Mouse (Mus musculus): ENCODE measurements around the gene Itih1. TPM values are rescaled to one million over a fixed set of nuclear protein-coding genes. Genes with fewer than 3 reads are reported as not detected.

Gene Itih1
- polyA plus RNA-seq, 1 experiment = 1.6 TPM

- Histone ChIP-seq H3K27ac (ENCODE audit: control insufficient read depth, insufficient read depth, low read depth, low read length, poor library complexity) (no peak overlapping the region), H3K4me3 (replicated peaks; ENCODE audit: control insufficient read depth, low read depth, low read length) (no peak overlapping the region), H3K4me1 (ENCODE audit: control insufficient read depth, insufficient read depth, low read length) (no peaks in the 10 kb centered on the region; the same call in 1 of the 2 replicates)
- TF ChIP-seq CTCF (IDR thresholded peaks at IDR 0.05; ENCODE audit: control insufficient read depth, insufficient read depth, low read length) (no peak), POLR2A (IDR thresholded peaks at IDR 0.05; ENCODE audit: borderline replicate concordance, control insufficient read depth, low read depth, low read length) (no peak)
- WGBS = 80% methylated on average over 1 of the region's 1 CpGs
Measured at GRCm38 (mm10) chr14:30916516-30916915, 26.6 kb downstream of the Itih1 start.

- Histone ChIP-seq H3K4me3 (replicated peaks; ENCODE audit: control insufficient read depth, low read depth, low read length) (no peak overlapping the region), H3K27ac (ENCODE audit: control insufficient read depth, insufficient read depth, low read depth, low read length, poor library complexity) (no peak overlapping the region), H3K4me1 (ENCODE audit: control insufficient read depth, insufficient read depth, low read length) (no peaks in the 10 kb centered on the region; the same call in 1 of the 2 replicates)
- 70% methylated on average over 5 of the region's 5 CpGs for WGBS
- no peak for TF ChIP-seq CTCF (IDR thresholded peaks at IDR 0.05; ENCODE audit: control insufficient read depth, insufficient read depth, low read length)
- TF ChIP-seq POLR2A (IDR thresholded peaks at IDR 0.05; ENCODE audit: borderline replicate concordance, control insufficient read depth, low read depth, low read length) = no peak
Measured at GRCm38 (mm10) chr14:30913404-30913803, 29.7 kb downstream of the Itih1 start.

GRCm38 (mm10) chr14:30912641-30913040 lies 30.4 kb downstream of the Itih1 start:
- H3K4me3 ChIP-seq (replicated peaks; ENCODE audit: control insufficient read depth, low read depth, low read length) = no peak overlapping the region
- no peak for TF ChIP-seq POLR2A (IDR thresholded peaks at IDR 0.05; ENCODE audit: borderline replicate concordance, control insufficient read depth, low read depth, low read length)
- TF ChIP-seq CTCF (IDR thresholded peaks at IDR 0.05; ENCODE audit: control insufficient read depth, insufficient read depth, low read length) = no peak
- WGBS = 81% methylated on average over 8 of the region's 8 CpGs
- H3K27ac ChIP-seq (ENCODE audit: control insufficient read depth, insufficient read depth, low read depth, low read length, poor library complexity) = no peak overlapping the region
- peaks cover 2% of the 10 kb centered on the region; the same call in 1 of the 2 replicates for H3K4me1 ChIP-seq (ENCODE audit: control insufficient read depth, insufficient read depth, low read length)

- Histone ChIP-seq H3K27ac (ENCODE audit: control insufficient read depth, insufficient read depth, low read depth, low read length, poor library complexity) (no peak overlapping the region), H3K4me3 (replicated peaks; ENCODE audit: control insufficient read depth, low read depth, low read length) (no peak overlapping the region), H3K4me1 (ENCODE audit: control insufficient read depth, insufficient read depth, low read length) (peaks cover 2% of the 10 kb centered on the region; the same call in 1 of the 2 replicates)
- TF ChIP-seq CTCF (IDR thresholded peaks at IDR 0.05; ENCODE audit: control insufficient read depth, insufficient read depth, low read length) (no peak), POLR2A (IDR thresholded peaks at IDR 0.05; ENCODE audit: borderline replicate concordance, control insufficient read depth, low read depth, low read length) (no peak)
- WGBS = 64% methylated on average over 8 of the region's 8 CpGs
Measured at GRCm38 (mm10) chr14:30911141-30911540, 31.9 kb downstream of the Itih1 start.

GRCm38 (mm10) chr14:30907814-30908265 lies 35.2 kb downstream of the Itih1 start:
- Histone ChIP-seq H3K27ac (ENCODE audit: control insufficient read depth, insufficient read depth, low read depth, low read length, poor library complexity) (no peak overlapping the region), H3K4me3 (replicated peaks; ENCODE audit: control insufficient read depth, low read depth, low read length) (no peak overlapping the region), H3K4me1 (ENCODE audit: control insufficient read depth, insufficient read depth, low read length) (peaks cover 2% of the 10 kb centered on the region; the same call in 1 of the 2 replicates)
- TF ChIP-seq POLR2A (IDR thresholded peaks at IDR 0.05; ENCODE audit: borderline replicate concordance, control insufficient read depth, low read depth, low read length) = no peak
- TF ChIP-seq CTCF (IDR thresholded peaks at IDR 0.05; ENCODE audit: control insufficient read depth, insufficient read depth, low read length) = no peak
- 51% methylated on average over 3 of the region's 3 CpGs for WGBS

GRCm38 (mm10) chr14:30906001-30906400 lies 37.1 kb downstream of the Itih1 start:
- peaks cover 2% of the 10 kb centered on the region; the same call in 1 of the 2 replicates for H3K4me1 ChIP-seq (ENCODE audit: control insufficient read depth, insufficient read depth, low read length)

GRCm38 (mm10) chr14:30904307-30904706 lies 38.8 kb downstream of the Itih1 start:
- H3K27ac ChIP-seq (ENCODE audit: control insufficient read depth, insufficient read depth, low read depth, low read length, poor library complexity) = no peak overlapping the region
- WGBS = 74% methylated on average over 8 of the region's 8 CpGs
- peaks cover 2% of the 10 kb centered on the region; the same call in 1 of the 2 replicates for H3K4me1 ChIP-seq (ENCODE audit: control insufficient read depth, insufficient read depth, low read length)
- no peak overlapping the region for H3K4me3 ChIP-seq (replicated peaks; ENCODE audit: control insufficient read depth, low read depth, low read length)
- TF ChIP-seq POLR2A (IDR thresholded peaks at IDR 0.05; ENCODE audit: borderline replicate concordance, control insufficient read depth, low read depth, low read length) (no peak), CTCF (IDR thresholded peaks at IDR 0.05; ENCODE audit: control insufficient read depth, insufficient read depth, low read length) (no peak)

More at GRCm38 (mm10) chr14:30906001-30906400, 37.1 kb downstream of the Itih1 start:
- H3K4me3 ChIP-seq (replicated peaks; ENCODE audit: control insufficient read depth, low read depth, low read length) = no peak overlapping the region
- no peak overlapping the region for H3K27ac ChIP-seq (ENCODE audit: control insufficient read depth, insufficient read depth, low read depth, low read length, poor library complexity)
- WGBS = 86% methylated on average over 6 of the region's 6 CpGs
- TF ChIP-seq POLR2A (IDR thresholded peaks at IDR 0.05; ENCODE audit: borderline replicate concordance, control insufficient read depth, low read depth, low read length) (no peak), CTCF (IDR thresholded peaks at IDR 0.05; ENCODE audit: control insufficient read depth, insufficient read depth, low read length) (no peak)

GRCm38 (mm10) chr14:30903036-30903435 lies 40.1 kb downstream of the Itih1 start:
- WGBS = 45% methylated on average over 3 of the region's 3 CpGs
- H3K4me3 ChIP-seq (replicated peaks; ENCODE audit: control insufficient read depth, low read depth, low read length) = no peak overlapping the region
- no peak for TF ChIP-seq POLR2A (IDR thresholded peaks at IDR 0.05; ENCODE audit: borderline replicate concordance, control insufficient read depth, low read depth, low read length)
- no peak for TF ChIP-seq CTCF (IDR thresholded peaks at IDR 0.05; ENCODE audit: control insufficient read depth, insufficient read depth, low read length)
- H3K27ac ChIP-seq (ENCODE audit: control insufficient read depth, insufficient read depth, low read depth, low read length, poor library complexity) = no peak overlapping the region
- H3K4me1 ChIP-seq (ENCODE audit: control insufficient read depth, insufficient read depth, low read length) = peaks cover under 1% of the 10 kb centered on the region; the same call in 1 of the 2 replicates

- Histone ChIP-seq H3K4me3 (replicated peaks; ENCODE audit: control insufficient read depth, low read depth, low read length) (no peak overlapping the region), H3K4me1 (ENCODE audit: control insufficient read depth, insufficient read depth, low read length) (no peaks in the 10 kb centered on the region), H3K27ac (ENCODE audit: control insufficient read depth, insufficient read depth, low read depth, low read length, poor library complexity) (no peak overlapping the region)
- no peak for TF ChIP-seq CTCF (IDR thresholded peaks at IDR 0.05; ENCODE audit: control insufficient read depth, insufficient read depth, low read length)
- no peak for TF ChIP-seq POLR2A (IDR thresholded peaks at IDR 0.05; ENCODE audit: borderline replicate concordance, control insufficient read depth, low read depth, low read length)
- WGBS = 70% methylated on average over 5 of the region's 5 CpGs
Measured at GRCm38 (mm10) chr14:30902628-30903027, 40.5 kb downstream of the Itih1 start.

All from bone marrow, adult 2 months (tissue).